Mouse (Mus musculus) erythroblast, embryonic 14.5 days (primary cell): ENCODE data around the gene Nrp2. TPM values are rescaled to one million over a fixed set of nuclear protein-coding genes. Genes with fewer than 3 reads are reported as not detected.

Source experiments
- H3K27me3 ChIP-seq: 2 replicates; pipeline ENCODE4 v1.6.1; 2012; ENCODE audit warnings: inconsistent platforms; ENCODE audit not compliant: control insufficient read depth
- H3K36me3 ChIP-seq: 2 replicates; pipeline ENCODE4 v1.6.1; 2012; ENCODE audit warnings: mild to moderate bottlenecking, inconsistent platforms; ENCODE audit not compliant: control insufficient read depth
- H3K4me1 ChIP-seq: 2 replicates; pipeline ENCODE4 v1.6.1; 2012; ENCODE audit warnings: inconsistent platforms; ENCODE audit not compliant: control insufficient read depth
- H3K4me3 ChIP-seq: replicated peaks from 2 replicates; pipeline ENCODE3; 2012; ENCODE audit warnings: moderate library complexity, mild to moderate bottlenecking, inconsistent platforms
- H3K9me3 ChIP-seq: 2 replicates; pipeline ENCODE4 v1.6.1; 2012; ENCODE audit warnings: low read length, inconsistent platforms, mixed read lengths; ENCODE audit not compliant: control insufficient read depth
- GATA1 ChIP-seq: IDR thresholded peaks from 2 replicates; pipeline ENCODE4 v1.6.1; 2012; ENCODE audit warnings: low read length, inconsistent platforms, mixed read lengths
- TAL1 ChIP-seq: IDR thresholded peaks from 3 replicates; pipeline ENCODE4 v1.6.1; 2012; ENCODE audit warnings: low read length, inconsistent platforms, mixed read lengths
- polyA plus RNA-seq: library from polyadenylated mRNA; stranded (reverse); fragments of >175 nt; gene quantifications from 2 replicates; pipeline ENCODE4 v1.2.3, GENCODE M21; 2012

Gene Nrp2
- polyA plus RNA-seq, 1 experiment = 0.01 TPM

GRCm38 (mm10) chr1:62709770-62710335, 6.8 kb downstream of the Nrp2 start:
- Histone ChIP-seq H3K27me3 (peaks cover 45% of the 10 kb centered on the region), H3K9me3 (no peaks in the 10 kb centered on the region), H3K4me1 (no peaks in the 10 kb centered on the region), H3K36me3 (no peaks in the 10 kb centered on the region), H3K4me3 (no peak overlapping the region)
- no peak for TF ChIP-seq GATA1
- no peak for TF ChIP-seq TAL1

- no peak overlapping the region for H3K4me3 ChIP-seq
- peaks cover 12% of the 10 kb centered on the region for H3K27me3 ChIP-seq
- TF ChIP-seq TAL1 (no peak), GATA1 (no peak)
- no peaks in the 10 kb centered on the region for H3K36me3 ChIP-seq
- no peaks in the 10 kb centered on the region for H3K9me3 ChIP-seq
- H3K4me1 ChIP-seq = no peaks in the 10 kb centered on the region
Observed at GRCm38 (mm10) chr1:62713021-62713676, 10.1 kb downstream of the Nrp2 start.

GRCm38 (mm10) chr1:62715004-62715403, 11.9 kb downstream of the Nrp2 start:
- H3K27me3 ChIP-seq = peaks cover 5% of the 10 kb centered on the region
- H3K4me3 ChIP-seq = no peak overlapping the region
- H3K9me3 ChIP-seq = no peaks in the 10 kb centered on the region
- TF ChIP-seq GATA1 (no peak), TAL1 (no peak)
- no peaks in the 10 kb centered on the region for H3K36me3 ChIP-seq
- H3K4me1 ChIP-seq = no peaks in the 10 kb centered on the region

GRCm38 (mm10) chr1:62715692-62716091, 12.6 kb downstream of the Nrp2 start:
- no peak overlapping the region for H3K4me3 ChIP-seq
- no peaks in the 10 kb centered on the region for H3K36me3 ChIP-seq
- H3K27me3 ChIP-seq = no peaks in the 10 kb centered on the region
- H3K4me1 ChIP-seq = no peaks in the 10 kb centered on the region
- no peaks in the 10 kb centered on the region for H3K9me3 ChIP-seq
- TF ChIP-seq GATA1 (no peak), TAL1 (no peak)

- Histone ChIP-seq H3K36me3 (no peaks in the 10 kb centered on the region), H3K4me3 (no peak overlapping the region), H3K4me1 (no peaks in the 10 kb centered on the region), H3K27me3 (no peaks in the 10 kb centered on the region), H3K9me3 (no peaks in the 10 kb centered on the region)
- no peak for TF ChIP-seq TAL1
- TF ChIP-seq GATA1 = no peak
Observed at GRCm38 (mm10) chr1:62716836-62717478, 13.9 kb downstream of the Nrp2 start.

GRCm38 (mm10) chr1:62717552-62718236, 14.6 kb downstream of the Nrp2 start:
- no peak overlapping the region for H3K4me3 ChIP-seq
- no peaks in the 10 kb centered on the region for H3K27me3 ChIP-seq

DNA sequence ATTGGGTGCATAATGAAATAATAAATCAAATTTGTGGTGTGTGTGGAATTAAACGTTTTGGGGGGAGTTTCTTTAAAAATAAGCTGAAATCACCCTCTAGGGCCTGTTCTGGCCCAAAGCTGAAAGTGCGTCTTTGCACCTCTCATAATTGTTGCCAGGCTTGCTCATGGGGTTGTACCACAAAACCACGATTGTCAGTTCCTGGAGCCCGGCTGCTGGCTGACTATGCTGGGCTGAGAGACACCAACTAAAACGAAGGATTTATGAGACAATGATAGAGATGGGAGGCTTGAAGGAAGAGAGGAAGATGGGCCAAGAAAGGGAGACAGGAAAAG, 15.1 kb downstream of the Nrp2 start:
- TF ChIP-seq TAL1 (no peak), GATA1 (no peak)
- no peaks in the 10 kb centered on the region for H3K4me1 ChIP-seq
- H3K36me3 ChIP-seq = no peaks in the 10 kb centered on the region
- no peaks in the 10 kb centered on the region for H3K27me3 ChIP-seq
- H3K9me3 ChIP-seq = no peaks in the 10 kb centered on the region
- H3K4me3 ChIP-seq = no peak overlapping the region

More at GRCm38 (mm10) chr1:62717552-62718236, 14.6 kb downstream of the Nrp2 start:
- Histone ChIP-seq H3K36me3 (no peaks in the 10 kb centered on the region), H3K4me1 (no peaks in the 10 kb centered on the region), H3K9me3 (no peaks in the 10 kb centered on the region)
- no peak for TF ChIP-seq TAL1
- no peak for TF ChIP-seq GATA1

- Histone ChIP-seq H3K9me3 (no peaks in the 10 kb centered on the region), H3K36me3 (no peaks in the 10 kb centered on the region), H3K4me3 (no peak overlapping the region), H3K4me1 (no peaks in the 10 kb centered on the region), H3K27me3 (no peaks in the 10 kb centered on the region)
- no peak for TF ChIP-seq TAL1
- TF ChIP-seq GATA1 = no peak
Observed at GRCm38 (mm10) chr1:62718750-62719149, 15.7 kb downstream of the Nrp2 start.

- Histone ChIP-seq H3K9me3 (no peaks in the 10 kb centered on the region), H3K4me1 (no peaks in the 10 kb centered on the region), H3K27me3 (no peaks in the 10 kb centered on the region), H3K36me3 (no peaks in the 10 kb centered on the region), H3K4me3 (no peak overlapping the region)
- TF ChIP-seq TAL1 (no peak), GATA1 (no peak)
Observed at GRCm38 (mm10) chr1:62719770-62720169, 16.7 kb downstream of the Nrp2 start.
